Mouse (Mus musculus) brain, embryonic 14.5 days (tissue): ENCODE measurements around the gene Gm4952. TPM values are rescaled to one million over a fixed set of nuclear protein-coding genes. Genes with fewer than 3 reads are reported as not detected.

Source experiments
- DNase-seq: peaks from one replicate; pipeline ENCODE4 v3.0.0-alpha.2; 2011; ENCODE audit warnings: low read depth
- CTCF ChIP-seq: fragments of 200-500 bp; IDR thresholded peaks from 2 replicates; pipeline ENCODE4 v1.5.1; 2012; ENCODE audit warnings: inconsistent platforms, mild to moderate bottlenecking, moderate library complexity, borderline replicate concordance; ENCODE audit not compliant: insufficient read depth, insufficient read length; ENCODE audit errors: extremely low read depth
- POLR2A ChIP-seq: fragments of 200-500 bp; IDR thresholded peaks from 2 replicates; pipeline ENCODE4 v1.6.1; 2012; ENCODE audit warnings: mild to moderate bottlenecking, inconsistent platforms, borderline replicate concordance; ENCODE audit not compliant: poor library complexity, insufficient read depth, insufficient read length, severe bottlenecking; ENCODE audit errors: extremely low read depth
- polyA plus RNA-seq: library from polyadenylated mRNA; depleted of rRNA; stranded (reverse); fragments of >200 nt; gene quantifications from 2 replicates; pipeline ENCODE4 v1.2.3, GENCODE M21; 2012

Gene Gm4952
- polyA plus RNA-seq, 1 experiment = 0.07 TPM

- no peak for DNase-seq
- no peak for TF ChIP-seq POLR2A
- TF ChIP-seq CTCF = no peak
Measured at GRCm38 (mm10) chr19:12575107-12575506, 24.7 kb upstream of the Gm4952 start.

- no peak for TF ChIP-seq POLR2A
- no peak for TF ChIP-seq CTCF
- DNase-seq = no peak
Measured at GRCm38 (mm10) chr19:12575514-12575913, 24.3 kb upstream of the Gm4952 start.

GRCm38 (mm10) chr19:12576639-12577038 lies 23.1 kb upstream of the Gm4952 start:
- TF ChIP-seq CTCF (no peak), POLR2A (no peak)
- DNase-seq = no peak

- TF ChIP-seq POLR2A (no peak), CTCF (no peak)
- DNase-seq = no peak
Measured at GRCm38 (mm10) chr19:12585310-12585709, 14.5 kb upstream of the Gm4952 start.

- peak; percentile 85 for DNase-seq
- TF ChIP-seq CTCF (peak; percentile 85), POLR2A (no peak)
Measured at GRCm38 (mm10) chr19:12591908-12592307, 7.9 kb upstream of the Gm4952 start.

GRCm38 (mm10) chr19:12595135-12595529 lies 4.6 kb upstream of the Gm4952 start:
- no peak for DNase-seq
- TF ChIP-seq CTCF (no peak), POLR2A (no peak)

- TF ChIP-seq POLR2A = no peak
- peak; percentile 28; the same call in 1 of the 2 replicates for TF ChIP-seq CTCF
- peak; percentile 88 for DNase-seq
Measured at GRCm38 (mm10) chr19:12595530-12596289, 4.1 kb upstream of the Gm4952 start.

- peak; percentile 36 for DNase-seq
- TF ChIP-seq CTCF (no peak), POLR2A (no peak)
Measured at GRCm38 (mm10) chr19:12596290-12597072, 3.3 kb upstream of the Gm4952 start.

- DNase-seq = no peak
- no peak for TF ChIP-seq CTCF
- TF ChIP-seq POLR2A = no peak
Measured at GRCm38 (mm10) chr19:12597073-12597405, 2.7 kb upstream of the Gm4952 start.

- DNase-seq = no peak
- no peak for TF ChIP-seq POLR2A
- TF ChIP-seq CTCF = no peak
Measured at GRCm38 (mm10) chr19:12598674-12599073, 1.1 kb upstream of the Gm4952 start.

- DNase-seq = no peak
- no peak for TF ChIP-seq POLR2A
- no peak for TF ChIP-seq CTCF
Measured at GRCm38 (mm10) chr19:12600684-12601480, 1.1 kb downstream of the Gm4952 start.
